8 mouse cellular contexts compared by ENCODE assay signal in genomic region chr6:48136851-48137250, GRCm38 (mm10). TPM values are rescaled to one million over a fixed set of nuclear protein-coding genes. Genes with fewer than 3 reads are reported as not detected.
DNase-seq lines count a peak whose midpoint lies in the region; ATAC-seq and TF ChIP-seq lines count a peak whose summit lies in the region.
"Had no signal": no experiment of that assay in that cellular context is flagged by ENCODE, and none has a peak within 500 bp of the region (broad histone marks: within the 10 kb centered on the region; RNA-seq: fewer than 3 reads in every experiment).

No protein-coding gene starts in this region.

- H3K4me1 ChIP-seq in liver, embryonic 11.5 days (replicated peaks; ENCODE audit: control insufficient read depth, insufficient read depth, low read length), result no peaks in the 10 kb centered on the region
- H3K4me1 ChIP-seq: limb, embryonic 15.5 days had no signal

- no peaks in the 10 kb centered on the region for H3K36me3 ChIP-seq in liver, embryonic 11.5 days (ENCODE audit: control insufficient read depth, insufficient read depth, low read length)
- no peaks in the 10 kb centered on the region for H3K36me3 ChIP-seq in myocyte (ENCODE audit: control insufficient read depth, insufficient read depth)
- H3K36me3 ChIP-seq: limb, embryonic 15.5 days had no signal

- no peak overlapping the region for H3K4me2 ChIP-seq in liver, embryonic 11.5 days
- no peak overlapping the region for H3K4me2 ChIP-seq in myocyte (ENCODE audit: low read depth)
- H3K4me2 ChIP-seq: limb, embryonic 15.5 days had no signal

- TF ChIP-seq POLR2A in myocyte (IDR thresholded peaks at IDR 0.05; ENCODE audit: insufficient read length, low read depth), result no peak

- no peak overlapping the region for H3ac ChIP-seq in myocyte (ENCODE audit: control insufficient read depth, insufficient read length)

- DNase-seq in liver (peak; percentile 27), R1 (ENCODE audit: low read depth, low spot score) (peak; percentile 58)
- DNase-seq in liver, embryonic 11.5 days (ENCODE audit: low spot score), result no peak
- peak; percentile 13 for DNase-seq in c-Kit-positive CD71-positive TER-119-negative erythroid progenitor cells, embryonic 14.5 days (ENCODE audit: low read depth)
- DNase-seq in cerebellum, postnatal 25 days, result no peak
- DNase-seq in spleen, postnatal 14 days (ENCODE audit: low spot score in 2 of 2), result no peak

- no peak for ATAC-seq in liver, embryonic 11.5 days (replicated peaks; ENCODE audit: low FRiP score)

- H3K79me2 ChIP-seq in myocyte (ENCODE audit: control insufficient read depth, insufficient read depth), result no peaks in the 10 kb centered on the region

- H3K27me3 ChIP-seq in liver, embryonic 11.5 days (replicated peaks; ENCODE audit: control insufficient read depth, insufficient read depth, low read length), result no peaks in the 10 kb centered on the region
- H3K27me3 ChIP-seq in myocyte (ENCODE audit: control insufficient read depth, insufficient read depth, insufficient read length), result no peaks in the 10 kb centered on the region
- H3K27me3 ChIP-seq: limb, embryonic 15.5 days had no signal

- no peak overlapping the region for H3K27ac ChIP-seq in liver, embryonic 11.5 days (ENCODE audit: low read depth, low read length)
- H3K27ac ChIP-seq: limb, embryonic 15.5 days had no signal

- WGBS in liver, embryonic 11.5 days, result 52% methylated on average over 2 of the region's 2 CpGs

- no peak overlapping the region for H3K9ac ChIP-seq in liver, embryonic 11.5 days (ENCODE audit: low read depth, low read length)
- H3K9ac ChIP-seq: limb, embryonic 15.5 days had no signal

- H3K4me3 ChIP-seq in liver, embryonic 11.5 days (ENCODE audit: low read depth, low read length), result no peak overlapping the region
- no peak overlapping the region for H3K4me3 ChIP-seq in myocyte
- H3K4me3 ChIP-seq: limb, embryonic 15.5 days had no signal

- no peaks in the 10 kb centered on the region for H3K9me3 ChIP-seq in liver, embryonic 11.5 days (ENCODE audit: control insufficient read depth, low read length)
- H3K9me3 ChIP-seq: limb, embryonic 15.5 days had no signal

TF ChIP-seq in myocyte, 11 proteins besides CTCF, POLR2A, EP300 and RAD21:
- TF ChIP-seq CEBPB (IDR thresholded peaks at IDR 0.05; ENCODE audit: insufficient read depth, poor library complexity, severe bottlenecking) (no peak), SRF (IDR thresholded peaks at IDR 0.05; ENCODE audit: control insufficient read depth, insufficient read length, low read depth) (no peak), REST (IDR thresholded peaks at IDR 0.05; ENCODE audit: insufficient read depth, insufficient read length) (peak; percentile 92), USF1 (IDR thresholded peaks at IDR 0.05; ENCODE audit: low read depth) (no peak)

RNA-seq across cellular contexts. Expression of gene Zfp746, which starts 50.5 kb away (rescaled TPM):
- polyA plus RNA-seq in liver, embryonic 11.5 days (2014; fragmentation: Nextera tagmentation; extraction: Ambion mirVana), result 11.5 and 14.5 TPM in 2 replicates
- polyA plus RNA-seq in myocyte (2012; fragmentation: generic; extraction: Trizol), result 11.0 TPM

Comparison
In these comparisons a context has a peak if more than half of its experiments do, and no peak if none do; other contexts are left out.
1. DNase-seq: peak in liver (single experiment), R1 (single experiment) and c-Kit-positive CD71-positive TER-119-negative erythroid progenitor cells, embryonic 14.5 days (single experiment); none in liver, embryonic 11.5 days (single experiment), cerebellum, postnatal 25 days (0 of 2) and spleen, postnatal 14 days (0 of 2).